Mouse (Mus musculus): ENCODE results near the gene Ccnl1.

DNA sequence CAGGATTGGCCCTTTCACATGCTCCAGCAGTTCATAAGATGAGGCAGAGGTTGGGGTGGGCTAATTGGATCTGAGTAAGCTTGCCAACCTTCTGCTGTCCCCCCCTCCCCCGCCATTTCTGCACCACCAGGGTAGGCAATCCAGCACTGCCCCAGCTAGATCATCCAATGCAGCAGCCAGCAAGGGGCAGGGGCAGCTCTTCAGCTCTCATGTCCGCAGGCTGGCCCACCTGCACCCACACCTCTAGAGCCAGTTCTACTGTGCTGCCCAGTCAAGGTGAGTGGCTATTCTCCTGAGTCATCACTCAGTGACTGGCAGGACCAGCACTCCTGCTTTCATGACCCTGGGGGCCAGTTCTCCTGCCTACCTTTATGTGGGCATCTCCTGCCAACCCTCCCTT, 42.4 kb upstream of the Ccnl1 start:
- TF ChIP-seq POLR2A (IDR thresholded peaks at IDR 0.05; ENCODE audit: extremely low read depth, insufficient read depth, low read length), result no peak
- no peak for TF ChIP-seq CTCF (IDR thresholded peaks at IDR 0.05; ENCODE audit: low read depth, low read length)
